Mouse (Mus musculus) adrenal gland, postnatal 25 days (tissue): ENCODE measurements at regions not wholly inside any gene's neighbourhood (a gene's known extent, or its start where the extent isn't known, plus 50 kb on each side); places are given as distances from the start of the nearest gene placed in this dataset.

Experiments used
- DNase-seq: peaks from one replicate; pipeline ENCODE4 v3.0.0; 2021; ENCODE audit warnings: mixed read lengths

DNA sequence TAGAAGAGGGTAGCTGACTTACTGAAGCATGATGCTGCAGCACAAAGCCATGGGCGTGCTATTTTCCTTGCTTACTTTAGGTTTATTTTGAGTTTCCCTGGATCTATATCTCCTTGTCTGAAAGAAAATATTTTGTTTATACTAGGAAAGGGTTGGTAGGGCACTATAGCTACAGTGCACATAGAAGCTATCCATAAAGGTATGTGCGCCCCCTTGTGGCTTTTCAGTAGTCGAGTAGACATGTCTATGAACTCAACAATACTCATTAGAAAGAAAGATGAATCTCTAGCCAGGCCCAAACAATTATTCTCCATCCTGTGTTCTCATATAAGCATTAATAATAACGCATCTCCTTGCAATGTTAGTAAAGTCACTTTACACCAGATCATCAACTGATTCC lies 114.3 kb downstream of the Rab38 start:
- peak; percentile 58 for DNase-seq

DNA sequence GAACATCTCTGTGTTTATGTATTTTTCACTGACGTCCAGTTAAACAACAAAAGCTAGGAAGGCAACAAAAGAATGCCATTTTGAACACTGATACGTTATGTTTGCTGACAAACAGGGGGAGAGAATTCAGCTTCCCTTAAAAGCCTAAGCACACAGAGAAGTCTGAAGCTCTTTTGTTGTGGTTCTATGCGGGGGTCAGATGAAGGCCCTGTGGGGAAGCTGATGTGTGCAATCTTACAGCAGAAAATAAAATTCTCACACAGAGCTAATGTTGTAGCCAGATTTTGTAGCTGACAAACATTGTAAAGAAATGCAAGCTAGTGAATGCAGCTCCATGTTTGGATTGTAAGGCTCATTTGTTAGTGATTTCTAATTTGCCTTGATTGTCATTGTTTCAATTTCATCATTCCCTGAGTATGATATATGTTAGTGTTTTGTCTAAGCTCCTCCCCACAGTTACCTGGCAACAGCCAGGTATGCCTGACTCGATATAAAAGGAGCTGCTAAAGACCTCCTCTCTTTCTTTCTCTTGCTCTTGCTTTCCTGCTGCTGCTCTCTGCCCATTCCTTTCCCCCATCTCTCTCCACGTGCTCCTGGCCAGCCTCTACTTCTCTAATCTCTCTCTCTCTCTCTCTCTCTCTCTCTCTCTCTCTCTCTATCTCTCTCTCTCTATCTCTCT lies 115.0 kb downstream of the Rab38 start:
- DNase-seq: no peak

DNA sequence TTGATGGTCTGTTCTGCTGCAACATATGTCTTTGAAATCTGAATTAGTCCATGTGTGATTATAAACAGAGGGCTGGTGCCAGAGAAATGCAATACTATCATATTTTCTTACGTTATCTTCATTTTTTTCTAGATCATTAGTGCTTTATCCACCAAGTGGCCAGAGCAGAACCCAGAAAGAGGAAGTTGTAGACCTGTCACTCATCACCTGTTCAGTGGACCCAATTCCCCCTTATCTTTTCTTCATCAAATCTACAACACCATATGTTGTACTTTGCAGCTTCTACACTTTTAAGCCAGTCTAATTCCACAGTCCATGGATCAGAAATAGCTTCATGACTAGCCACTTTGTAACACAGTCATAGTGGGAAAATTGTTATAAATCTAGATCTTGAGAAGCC lies 145.0 kb downstream of the Rab38 start:
- no peak for DNase-seq

DNA sequence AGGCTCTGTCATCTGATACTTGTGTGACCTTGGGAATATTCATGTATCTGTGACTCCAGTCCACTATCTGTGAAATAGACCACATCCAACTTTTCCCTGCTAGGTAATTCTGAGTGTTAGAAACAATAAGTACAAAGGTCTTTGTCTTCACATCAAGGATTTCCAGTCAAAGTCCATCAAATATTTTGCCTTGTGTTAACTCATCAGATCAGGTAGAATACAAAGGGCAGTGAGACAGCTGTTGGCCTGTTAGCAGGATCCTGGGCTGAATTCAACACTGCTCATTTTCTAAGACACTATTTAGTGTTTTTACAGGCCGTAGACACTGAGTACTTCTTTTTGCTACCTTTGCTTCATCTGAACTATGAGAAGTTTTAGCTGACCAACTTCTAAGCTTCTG lies 170.7 kb downstream of the Rab38 start:
- DNase-seq: no peak
